Mouse (Mus musculus): ENCODE measurements around the gene Ranbp3. TPM values are rescaled to one million over a fixed set of nuclear protein-coding genes. Genes with fewer than 3 reads are reported as not detected.

Gene Ranbp3
- polyA plus RNA-seq, 1 experiment from 2014 or later, result 28.8 TPM

DNA sequence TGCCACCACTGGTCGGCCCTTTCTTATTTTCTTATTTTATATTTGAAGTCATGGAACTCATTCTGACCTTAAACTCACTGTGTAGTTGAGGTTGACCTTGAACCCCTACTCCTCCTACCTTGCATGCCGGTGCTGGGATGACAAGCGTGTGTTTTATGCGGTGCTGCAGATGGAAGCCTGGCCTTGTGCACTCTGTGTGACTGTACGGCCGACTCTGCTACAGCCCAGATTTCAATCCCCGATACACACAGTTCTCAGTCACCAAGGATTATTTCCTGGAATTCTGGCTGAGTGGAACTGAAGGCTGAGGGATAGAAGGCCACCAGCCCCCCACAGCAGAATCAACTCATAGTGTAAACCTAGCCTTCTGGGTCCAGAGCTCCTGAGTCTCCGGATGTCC, 3.3 kb upstream of the Ranbp3 start:
- no peak for TF ChIP-seq CTCF (IDR thresholded peaks at IDR 0.05; ENCODE audit: low read depth)
- Histone ChIP-seq H3K4me3 (ENCODE audit: low read depth, low read length) (no peak overlapping the region), H3K9ac (ENCODE audit: low read depth, low read length) (no peak overlapping the region), H3K27ac (ENCODE audit: low read depth, low read length) (no peak overlapping the region), H3K4me1 (replicated peaks; ENCODE audit: control insufficient read depth, insufficient read depth, low read length) (0 out of 2 replicates have a peak, but pooled peaks cover 3% of the 10 kb centered on the region), H3K9me3 (ENCODE audit: control insufficient read depth) (no peaks in the 10 kb centered on the region), H3K36me3 (ENCODE audit: control insufficient read depth, insufficient read depth) (no peaks in the 10 kb centered on the region), H3K27me3 (replicated peaks; ENCODE audit: control insufficient read depth, insufficient read depth, low read length) (no peaks in the 10 kb centered on the region), H3K4me2 (replicated peaks; ENCODE audit: low read depth) (no peak overlapping the region)
- ATAC-seq, result no peak
- WGBS, result 86% methylated on average over 8 of the region's 8 CpGs

- Histone ChIP-seq H3K9me3 (ENCODE audit: control insufficient read depth) (no peaks in the 10 kb centered on the region), H3K4me2 (replicated peaks; ENCODE audit: low read depth) (peak overlapping the region; percentile 78), H3K36me3 (ENCODE audit: control insufficient read depth, insufficient read depth) (peaks cover 17% of the 10 kb centered on the region; the same call in 1 of the 2 replicates), H3K27ac (ENCODE audit: low read depth, low read length) (peak overlapping the region; percentile 73), H3K4me3 (ENCODE audit: low read depth, low read length) (peak overlapping the region; percentile 66), H3K4me1 (replicated peaks; ENCODE audit: control insufficient read depth, insufficient read depth, low read length) (no peaks in the 10 kb centered on the region), H3K9ac (ENCODE audit: low read depth, low read length) (peak overlapping the region; percentile 86), H3K27me3 (replicated peaks; ENCODE audit: control insufficient read depth, insufficient read depth, low read length) (no peaks in the 10 kb centered on the region)
- ATAC-seq, result peak; percentile 20; the same call in 1 of the 2 replicates
- TF ChIP-seq CTCF (IDR thresholded peaks at IDR 0.05; ENCODE audit: low read depth), result no peak
- WGBS, result 2% methylated on average over 20 of the region's 37 CpGs
Measured at GRCm38 (mm10) chr17:56673647-56674416, 738 bp downstream of the Ranbp3 start.

DNA sequence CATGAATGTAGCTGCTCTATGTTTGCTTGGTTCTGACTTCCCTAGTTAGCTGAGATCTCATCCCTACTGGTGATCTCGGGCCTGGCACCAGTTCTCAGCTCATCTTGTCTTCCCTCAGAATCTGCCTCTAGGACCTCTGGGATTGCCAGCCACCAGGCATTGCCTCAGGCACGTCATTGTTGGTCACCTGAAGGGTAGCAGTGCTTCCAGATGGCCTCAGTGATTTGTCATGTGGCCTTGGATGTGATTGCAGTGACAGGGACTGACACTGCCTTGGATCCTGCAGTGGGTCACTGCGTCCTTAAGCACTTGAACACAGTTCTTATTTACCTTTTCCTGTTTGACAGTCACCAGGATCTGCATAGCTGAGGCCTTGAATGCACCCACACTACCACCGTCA, 8.7 kb downstream of the Ranbp3 start:
- Histone ChIP-seq H3K4me3 (ENCODE audit: low read depth, low read length) (no peak overlapping the region), H3K27me3 (replicated peaks; ENCODE audit: control insufficient read depth, insufficient read depth, low read length) (no peaks in the 10 kb centered on the region), H3K36me3 (ENCODE audit: control insufficient read depth, insufficient read depth) (peaks cover 66% of the 10 kb centered on the region), H3K4me2 (replicated peaks; ENCODE audit: low read depth) (no peak overlapping the region), H3K9me3 (ENCODE audit: control insufficient read depth) (no peaks in the 10 kb centered on the region), H3K9ac (ENCODE audit: low read depth, low read length) (no peak overlapping the region), H3K4me1 (replicated peaks; ENCODE audit: control insufficient read depth, insufficient read depth, low read length) (no peaks in the 10 kb centered on the region), H3K27ac (ENCODE audit: low read depth, low read length) (no peak overlapping the region)
- no peak for ATAC-seq
- no peak for TF ChIP-seq CTCF (IDR thresholded peaks at IDR 0.05; ENCODE audit: low read depth)
- 70% methylated on average over 4 of the region's 4 CpGs for WGBS

GRCm38 (mm10) chr17:56682880-56683279, 9.8 kb downstream of the Ranbp3 start:
- no peak for TF ChIP-seq CTCF (IDR thresholded peaks at IDR 0.05; ENCODE audit: low read depth)
- no peak overlapping the region for H3K4me3 ChIP-seq (ENCODE audit: low read depth, low read length)
- H3K4me2 ChIP-seq (replicated peaks; ENCODE audit: low read depth), result no peak overlapping the region
- no peak overlapping the region for H3K9ac ChIP-seq (ENCODE audit: low read depth, low read length)
- H3K4me1 ChIP-seq (replicated peaks; ENCODE audit: control insufficient read depth, insufficient read depth, low read length), result no peaks in the 10 kb centered on the region
- ATAC-seq, result no peak
- no peaks in the 10 kb centered on the region for H3K9me3 ChIP-seq (ENCODE audit: control insufficient read depth)
- no peak overlapping the region for H3K27ac ChIP-seq (ENCODE audit: low read depth, low read length)
- H3K36me3 ChIP-seq (ENCODE audit: control insufficient read depth, insufficient read depth), result peaks cover 66% of the 10 kb centered on the region
- no peaks in the 10 kb centered on the region for H3K27me3 ChIP-seq (replicated peaks; ENCODE audit: control insufficient read depth, insufficient read depth, low read length)
- WGBS, result 31% methylated on average over 3 of the region's 3 CpGs

GRCm38 (mm10) chr17:56683546-56684140, 10.5 kb downstream of the Ranbp3 start:
- Histone ChIP-seq H3K4me1 (replicated peaks; ENCODE audit: control insufficient read depth, insufficient read depth, low read length) (no peaks in the 10 kb centered on the region), H3K27me3 (replicated peaks; ENCODE audit: control insufficient read depth, insufficient read depth, low read length) (no peaks in the 10 kb centered on the region), H3K4me2 (replicated peaks; ENCODE audit: low read depth) (no peak overlapping the region), H3K27ac (ENCODE audit: low read depth, low read length) (no peak overlapping the region), H3K9ac (ENCODE audit: low read depth, low read length) (no peak overlapping the region), H3K9me3 (ENCODE audit: control insufficient read depth) (no peaks in the 10 kb centered on the region), H3K4me3 (ENCODE audit: low read depth, low read length) (no peak overlapping the region), H3K36me3 (ENCODE audit: control insufficient read depth, insufficient read depth) (peaks cover 65% of the 10 kb centered on the region)
- ATAC-seq, result no peak
- TF ChIP-seq CTCF (IDR thresholded peaks at IDR 0.05; ENCODE audit: low read depth), result no peak
- 86% methylated on average over 5 of the region's 5 CpGs for WGBS

DNA sequence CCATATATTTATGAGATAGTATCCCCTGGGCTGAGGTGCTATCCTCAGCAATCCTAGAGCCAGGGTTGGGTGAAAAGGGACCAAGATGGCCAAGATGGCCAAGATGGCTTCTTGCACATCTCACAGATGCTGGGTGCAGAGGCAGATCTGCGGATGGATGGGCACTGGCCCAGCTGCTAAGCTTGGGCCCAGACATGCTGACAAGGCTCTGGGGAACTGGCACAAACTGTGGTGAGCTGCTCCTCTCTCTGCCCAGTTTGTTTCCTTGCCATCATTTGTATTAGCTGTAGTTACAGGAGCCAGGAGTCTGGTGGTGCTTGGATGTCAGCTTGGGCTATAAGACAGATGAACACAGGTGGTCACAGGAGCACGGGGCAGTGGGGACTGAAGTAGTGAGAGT, 11.6 kb downstream of the Ranbp3 start:
- 96% methylated on average over 2 of the region's 2 CpGs for WGBS
- H3K9ac ChIP-seq (ENCODE audit: low read depth, low read length), result no peak overlapping the region

More for the DNA sequence above, 11.6 kb downstream of the Ranbp3 start:
- no peaks in the 10 kb centered on the region for H3K9me3 ChIP-seq (ENCODE audit: control insufficient read depth)
- no peak overlapping the region for H3K27ac ChIP-seq (ENCODE audit: low read depth, low read length)
- peaks cover 65% of the 10 kb centered on the region for H3K36me3 ChIP-seq (ENCODE audit: control insufficient read depth, insufficient read depth)
- no peaks in the 10 kb centered on the region for H3K27me3 ChIP-seq (replicated peaks; ENCODE audit: control insufficient read depth, insufficient read depth, low read length)
- H3K4me3 ChIP-seq (ENCODE audit: low read depth, low read length), result no peak overlapping the region
- TF ChIP-seq CTCF (IDR thresholded peaks at IDR 0.05; ENCODE audit: low read depth), result no peak
- H3K4me1 ChIP-seq (replicated peaks; ENCODE audit: control insufficient read depth, insufficient read depth, low read length), result no peaks in the 10 kb centered on the region
- ATAC-seq, result no peak
- H3K4me2 ChIP-seq (replicated peaks; ENCODE audit: low read depth), result no peak overlapping the region

Measured in intestine, postnatal 0 days (tissue).